Mouse (Mus musculus) urinary bladder, adult 2 months (tissue): ENCODE results near the gene Cpa2. TPM values are rescaled to one million over a fixed set of nuclear protein-coding genes. Genes with fewer than 3 reads are reported as not detected.

ENCODE experiments used
- DNase-seq: peaks from one replicate; pipeline ENCODE4 v3.0.0; 2022; ENCODE audit warnings: low spot score
- polyA plus RNA-seq: library from polyadenylated mRNA; depleted of rRNA; stranded (reverse); fragments of >200 nt; gene quantifications from 2 replicates; pipeline ENCODE4 v1.2.3, GENCODE M21; 2012; rRNA removed

The Cpa2 gene
- polyA plus RNA-seq, 1 experiment: 0.18 TPM

- DNase-seq: no peak
These were observed 35.3 kb downstream of the Cpa2 start for GRCm38 (mm10) chr6:30576477-30577203.

- no peak for DNase-seq
These were observed 38.8 kb downstream of the Cpa2 start for GRCm38 (mm10) chr6:30579961-30580840.

- DNase-seq: no peak
These were observed 39.4 kb downstream of the Cpa2 start for GRCm38 (mm10) chr6:30580841-30581176.

GRCm38 (mm10) chr6:30586886-30587442 is 45.6 kb downstream of the Cpa2 start:
- no peak for DNase-seq

- no peak for DNase-seq
These were observed 48.4 kb downstream of the Cpa2 start for GRCm38 (mm10) chr6:30589819-30590218.

GRCm38 (mm10) chr6:30591851-30592404 is 50.5 kb downstream of the Cpa2 start:
- DNase-seq: no peak

GRCm38 (mm10) chr6:30592417-30592974 is 51.1 kb downstream of the Cpa2 start:
- no peak for DNase-seq

- DNase-seq: no peak
These were observed 53.0 kb downstream of the Cpa2 start for GRCm38 (mm10) chr6:30594364-30594763.

- no peak for DNase-seq
These were observed 55.0 kb downstream of the Cpa2 start for GRCm38 (mm10) chr6:30596230-30596898.

GRCm38 (mm10) chr6:30600033-30600432 is 58.7 kb downstream of the Cpa2 start:
- no peak for DNase-seq

GRCm38 (mm10) chr6:30600995-30601394 is 59.6 kb downstream of the Cpa2 start:
- no peak for DNase-seq

- no peak for DNase-seq
These were observed 63.0 kb downstream of the Cpa2 start for GRCm38 (mm10) chr6:30604342-30604867.

GRCm38 (mm10) chr6:30605111-30605510 is 63.7 kb downstream of the Cpa2 start:
- DNase-seq: no peak

GRCm38 (mm10) chr6:30605672-30606071 is 64.3 kb downstream of the Cpa2 start:
- no peak for DNase-seq

GRCm38 (mm10) chr6:30610710-30611109 is 69.3 kb downstream of the Cpa2 start, which contains the start of gene Cpa5:
Gene Cpa5 (plus strand): TSS chr6:30611010.
- DNase-seq: no peak

- DNase-seq: no peak
These were observed 69.8 kb downstream of the Cpa2 start for GRCm38 (mm10) chr6:30611212-30611611.

Other genes with a start within 250 kb of the Cpa2 start
- 94.6 and 103 TPM in 2 replicates for gene Ube2h, start 237.0 kb upstream of the Cpa2 start, polyA plus RNA-seq
- 13.9 and 14.7 TPM in 2 replicates for gene Zc3hc1, start 150.6 kb upstream of the Cpa2 start, polyA plus RNA-seq
- 22.8 and 23.3 TPM in 2 replicates for gene Klhdc10, start 139.7 kb upstream of the Cpa2 start, polyA plus RNA-seq
- 23.8 and 26.2 TPM in 2 replicates for gene Tmem209, start 31.8 kb upstream of the Cpa2 start, polyA plus RNA-seq
- gene Ssmem1, start 31.7 kb upstream of the Cpa2 start, polyA plus RNA-seq: 0.04 and 0.07 TPM in 2 replicates
- gene Cpa4, start 26.8 kb downstream of the Cpa2 start, polyA plus RNA-seq: not detected in 2 replicates
- gene Cpa5, start 69.4 kb downstream of the Cpa2 start, polyA plus RNA-seq: 0.03 TPM in 1 of 2 replicates, not detected in the other
- 0.15 and 0.47 TPM in 2 replicates for gene Cpa1, start 97.6 kb downstream of the Cpa2 start, polyA plus RNA-seq
- gene Cep41, start 152.2 kb downstream of the Cpa2 start, polyA plus RNA-seq: 5.7 and 7.1 TPM in 2 replicates
- 4.7 and 5.1 TPM in 2 replicates for gene Mest, start 182.0 kb downstream of the Cpa2 start, polyA plus RNA-seq